Mouse (Mus musculus) erythroblast, embryonic 14.5 days (primary cell): ENCODE results near the gene Ngdn. TPM values are rescaled to one million over a fixed set of nuclear protein-coding genes. Genes with fewer than 3 reads are reported as not detected.

ENCODE experiments used
- H3K27me3 ChIP-seq: 2 replicates; pipeline ENCODE4 v1.6.1; 2012; ENCODE audit warnings: inconsistent platforms; ENCODE audit not compliant: control insufficient read depth
- H3K36me3 ChIP-seq: 2 replicates; pipeline ENCODE4 v1.6.1; 2012; ENCODE audit warnings: mild to moderate bottlenecking, inconsistent platforms; ENCODE audit not compliant: control insufficient read depth
- H3K4me1 ChIP-seq: 2 replicates; pipeline ENCODE4 v1.6.1; 2012; ENCODE audit warnings: inconsistent platforms; ENCODE audit not compliant: control insufficient read depth
- H3K4me3 ChIP-seq: replicated peaks from 2 replicates; pipeline ENCODE3; 2012; ENCODE audit warnings: moderate library complexity, mild to moderate bottlenecking, inconsistent platforms
- H3K9me3 ChIP-seq: 2 replicates; pipeline ENCODE4 v1.6.1; 2012; ENCODE audit warnings: low read length, inconsistent platforms, mixed read lengths; ENCODE audit not compliant: control insufficient read depth
- GATA1 ChIP-seq: IDR thresholded peaks from 2 replicates; pipeline ENCODE4 v1.6.1; 2012; ENCODE audit warnings: low read length, inconsistent platforms, mixed read lengths
- TAL1 ChIP-seq: IDR thresholded peaks from 3 replicates; pipeline ENCODE4 v1.6.1; 2012; ENCODE audit warnings: low read length, inconsistent platforms, mixed read lengths
- polyA plus RNA-seq: library from polyadenylated mRNA; stranded (reverse); fragments of >175 nt; gene quantifications from 2 replicates; pipeline ENCODE4 v1.2.3, GENCODE M21; 2012

Gene Ngdn
- polyA plus RNA-seq, 1 experiment, result 3.1 TPM

DNA sequence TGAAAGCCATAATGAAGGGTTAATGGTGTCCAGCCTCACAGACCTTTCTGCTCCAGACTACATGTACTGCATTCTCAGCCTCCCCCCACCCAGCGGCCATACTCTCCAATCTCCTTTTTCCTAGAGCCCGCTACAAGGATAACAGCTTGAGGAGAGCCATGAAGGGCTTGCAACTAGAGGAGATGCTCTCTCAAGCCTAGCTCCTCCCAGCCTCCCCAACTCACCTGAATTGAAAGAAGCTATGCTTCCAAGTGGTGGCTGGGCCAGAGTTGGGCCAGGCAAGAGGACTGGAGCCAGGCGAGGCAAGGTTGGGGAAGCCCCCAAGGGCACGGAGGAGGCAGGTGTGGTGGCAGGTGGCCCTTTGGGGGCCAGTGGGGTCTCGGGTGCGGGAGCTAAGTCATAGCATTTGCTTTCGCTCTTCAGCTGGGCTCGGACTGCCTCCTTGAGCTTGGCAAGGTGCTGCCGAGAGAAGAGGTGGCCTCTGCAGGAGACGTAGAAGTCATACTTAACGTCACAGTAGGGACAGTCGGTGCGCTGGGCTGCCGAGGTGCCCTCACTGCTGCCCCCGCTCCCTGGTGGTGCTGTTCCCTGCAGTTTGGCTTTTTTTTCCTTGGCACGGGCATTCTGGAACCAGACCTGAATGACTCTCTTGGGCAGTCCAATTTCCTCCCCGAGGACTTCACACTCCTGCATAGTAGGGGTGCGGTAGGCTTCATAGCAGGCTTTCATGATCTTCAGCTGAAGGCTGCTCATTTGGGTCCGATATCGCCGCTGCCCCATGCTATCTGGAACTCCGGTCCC, 48.5 kb downstream of the Ngdn start:
- no peaks in the 10 kb centered on the region for H3K27me3 ChIP-seq
- H3K4me1 ChIP-seq, result peaks cover 89% of the 10 kb centered on the region
- TF ChIP-seq GATA1, result no peak
- no peak for TF ChIP-seq TAL1
- no peaks in the 10 kb centered on the region for H3K9me3 ChIP-seq
- H3K36me3 ChIP-seq, result peaks cover 56% of the 10 kb centered on the region
- H3K4me3 ChIP-seq, result peak overlapping the region; percentile 86

DNA sequence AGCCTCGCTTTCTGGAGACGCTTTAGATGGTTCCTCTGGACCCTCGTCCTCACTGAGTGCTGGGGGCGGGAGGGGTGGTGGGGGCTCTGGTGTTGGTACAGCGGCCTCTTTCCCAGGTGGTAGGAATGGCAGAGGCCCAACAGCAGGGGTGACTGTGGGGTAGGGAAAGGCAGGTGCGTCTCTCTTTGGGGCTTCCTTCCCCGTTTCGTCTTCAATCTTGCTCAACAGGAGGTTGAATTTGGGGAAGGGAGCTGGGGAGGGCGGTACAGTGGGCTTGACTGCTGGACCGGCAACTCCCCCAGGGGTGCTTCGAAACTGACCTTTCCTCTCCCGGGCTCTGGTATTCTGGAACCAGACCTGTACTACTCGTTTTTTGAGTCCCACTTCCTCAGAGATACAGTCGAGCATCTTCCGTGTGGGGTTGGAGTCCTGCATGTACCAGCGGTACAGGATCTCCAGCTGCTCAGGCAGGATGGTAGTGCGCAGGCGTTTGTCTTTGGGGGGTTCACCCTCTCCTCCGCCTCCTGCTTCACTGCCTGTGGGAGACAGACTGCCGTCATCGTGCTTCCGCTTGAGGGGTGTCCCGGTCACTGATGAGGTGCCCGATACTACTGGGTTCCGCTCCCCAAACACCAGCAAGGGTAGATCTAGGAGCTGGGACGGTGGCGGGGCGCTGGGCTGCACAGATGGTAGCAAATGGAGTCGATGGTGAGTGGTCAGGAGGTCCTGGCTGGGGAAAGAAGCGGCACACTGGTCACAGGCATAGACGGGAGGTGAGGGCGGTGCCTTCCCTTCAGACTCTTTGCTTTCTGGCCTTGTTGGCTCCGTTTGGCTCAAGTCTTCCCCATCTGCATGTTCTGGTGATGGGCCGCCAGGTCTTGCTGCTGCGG, 49.5 kb downstream of the Ngdn start:
- peaks cover 80% of the 10 kb centered on the region for H3K4me1 ChIP-seq
- H3K9me3 ChIP-seq, result no peaks in the 10 kb centered on the region
- TF ChIP-seq TAL1 (no peak), GATA1 (no peak)
- peak overlapping the region; percentile 86 for H3K4me3 ChIP-seq
- peaks cover 64% of the 10 kb centered on the region for H3K36me3 ChIP-seq
- H3K27me3 ChIP-seq, result no peaks in the 10 kb centered on the region

- Histone ChIP-seq H3K36me3 (peaks cover 69% of the 10 kb centered on the region), H3K4me1 (peaks cover 76% of the 10 kb centered on the region), H3K4me3 (peak overlapping the region; percentile 86)
Observed at GRCm38 (mm10) chr14:55065391-55065790, 50.1 kb downstream of the Ngdn start.

GRCm38 (mm10) chr14:55066042-55066441, 50.8 kb downstream of the Ngdn start:
- no peak overlapping the region for H3K4me3 ChIP-seq
- TF ChIP-seq TAL1, result no peak
- no peak for TF ChIP-seq GATA1
- no peaks in the 10 kb centered on the region for H3K27me3 ChIP-seq
- no peaks in the 10 kb centered on the region for H3K9me3 ChIP-seq
- H3K36me3 ChIP-seq, result peaks cover 74% of the 10 kb centered on the region
- H3K4me1 ChIP-seq, result peaks cover 73% of the 10 kb centered on the region

More at GRCm38 (mm10) chr14:55065391-55065790, 50.1 kb downstream of the Ngdn start:
- no peak for TF ChIP-seq GATA1
- Histone ChIP-seq H3K27me3 (no peaks in the 10 kb centered on the region), H3K9me3 (no peaks in the 10 kb centered on the region)

DNA sequence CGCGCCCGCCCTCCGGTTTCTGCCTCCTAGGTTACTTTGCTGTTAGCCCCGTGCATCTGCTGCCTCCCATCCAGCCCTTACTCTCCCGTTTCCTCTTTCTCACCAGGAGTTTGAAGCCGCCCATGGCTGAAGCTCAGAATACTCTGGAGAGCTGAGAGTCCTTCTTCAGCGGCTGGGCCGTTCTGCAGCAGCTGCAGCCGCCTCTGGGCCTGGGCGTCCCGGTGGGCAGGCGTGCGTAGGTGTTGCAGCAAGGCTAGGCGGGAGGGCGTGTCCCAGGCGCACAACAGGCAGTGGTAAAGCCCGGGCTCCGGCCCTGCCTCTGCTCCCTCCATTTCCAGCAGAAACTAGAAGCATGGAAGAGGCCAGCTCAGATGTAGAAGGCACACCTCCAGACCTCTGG, 56.5 kb downstream of the Ngdn start:
- peaks cover 85% of the 10 kb centered on the region for H3K36me3 ChIP-seq
- TF ChIP-seq TAL1 (no peak), GATA1 (no peak)
- no peaks in the 10 kb centered on the region for H3K27me3 ChIP-seq

More for the DNA sequence above, 56.5 kb downstream of the Ngdn start:
- Histone ChIP-seq H3K4me3 (no peak overlapping the region), H3K9me3 (no peaks in the 10 kb centered on the region; the same call in 1 of the 2 replicates), H3K4me1 (peaks cover 26% of the 10 kb centered on the region)

Other genes starting within 250 kb of the Ngdn start
- 0.25 TPM in 2 replicates for gene Slc7a8, start 233.5 kb upstream of the Ngdn start, polyA plus RNA-seq
- not detected in 2 replicates for gene Rnf212b, start 201.3 kb upstream of the Ngdn start, polyA plus RNA-seq
- not detected in 2 replicates for gene Homez, start 144.5 kb upstream of the Ngdn start, polyA plus RNA-seq
- gene Ppp1r3e, start 137.9 kb upstream of the Ngdn start, polyA plus RNA-seq, result 0.02 TPM in 1 of 2 replicates, not detected in the other
- 0.66 and 0.95 TPM in 2 replicates for gene Bcl2l2, start 132.1 kb upstream of the Ngdn start, polyA plus RNA-seq
- 0.05 and 0.14 TPM in 2 replicates for gene Gm20521, start 132.0 kb upstream of the Ngdn start, polyA plus RNA-seq
- 27.8 and 29.0 TPM in 2 replicates for gene Pabpn1, start 123.0 kb upstream of the Ngdn start, polyA plus RNA-seq
- 0.01 TPM in 1 of 2 replicates, not detected in the other for gene Slc22a17, start 102.3 kb upstream of the Ngdn start, polyA plus RNA-seq
- 0.05 TPM in 1 of 2 replicates, not detected in the other for gene Efs, start 89.3 kb upstream of the Ngdn start, polyA plus RNA-seq
- not detected in 2 replicates for gene Il25, start 82.8 kb upstream of the Ngdn start, polyA plus RNA-seq
- not detected in 2 replicates for gene Cmtm5, start 79.2 kb upstream of the Ngdn start, polyA plus RNA-seq
- not detected in 2 replicates for gene Myh6, start 48.5 kb upstream of the Ngdn start, polyA plus RNA-seq
- gene Gm17428, start 38.5 kb upstream of the Ngdn start, polyA plus RNA-seq, result not detected in 2 replicates
- gene Myh7, start 20.8 kb upstream of the Ngdn start, polyA plus RNA-seq, result not detected in 2 replicates
- 0.06 TPM in 2 replicates for gene Zfhx2, start 76.9 kb downstream of the Ngdn start, polyA plus RNA-seq
- gene Thtpa, start 79.3 kb downstream of the Ngdn start, polyA plus RNA-seq, result 0.02 and 0.04 TPM in 2 replicates
- gene Ap1g2, start 91.1 kb downstream of the Ngdn start, polyA plus RNA-seq, result 1.7 and 2.4 TPM in 2 replicates
- 0.02 TPM in 1 of 2 replicates, not detected in the other for gene Jph4, start 101.5 kb downstream of the Ngdn start, polyA plus RNA-seq
- gene Dhrs2, start 206.6 kb downstream of the Ngdn start, polyA plus RNA-seq, result not detected in 2 replicates